Mouse (Mus musculus): ENCODE data around the gene Arl13b. TPM values are rescaled to one million over a fixed set of nuclear protein-coding genes. Genes with fewer than 3 reads are reported as not detected.

Gene Arl13b
- polyA plus RNA-seq, 1 experiment from 2014 or later = 13.5 TPM

GRCm38 (mm10) chr16:62804621-62805020 is 42.2 kb downstream of the Arl13b start:
- Histone ChIP-seq H3K36me3 (peaks cover 26% of the 10 kb centered on the region), H3K27ac (no peak overlapping the region), H3K27me3 (ENCODE audit: insufficient read depth, poor library complexity, severe bottlenecking) (no peaks in the 10 kb centered on the region), H3K4me3 (no peak overlapping the region), H3K9me3 (no peaks in the 10 kb centered on the region), H3K4me1 (replicated peaks) (no peaks in the 10 kb centered on the region; the same call in 1 of the 2 replicates)
- no peak for DNase-seq (ENCODE audit: low spot score)
- 92% methylated on average over 3 of the region's 3 CpGs for WGBS

- Histone ChIP-seq H3K9me3 (no peaks in the 10 kb centered on the region), H3K36me3 (peaks cover 32% of the 10 kb centered on the region), H3K27ac (no peak overlapping the region), H3K4me1 (replicated peaks) (no peaks in the 10 kb centered on the region), H3K27me3 (ENCODE audit: insufficient read depth, poor library complexity, severe bottlenecking) (no peaks in the 10 kb centered on the region), H3K4me3 (no peak overlapping the region)
- no peak for DNase-seq (ENCODE audit: low spot score)
- 92% methylated on average over 3 of the region's 3 CpGs for WGBS
These were observed 47.0 kb downstream of the Arl13b start for GRCm38 (mm10) chr16:62799839-62800238.

- no peaks in the 10 kb centered on the region for H3K4me1 ChIP-seq (replicated peaks)
- peaks cover 29% of the 10 kb centered on the region for H3K36me3 ChIP-seq
- H3K27me3 ChIP-seq (ENCODE audit: insufficient read depth, poor library complexity, severe bottlenecking) = no peaks in the 10 kb centered on the region
- 84% methylated on average over 4 of the region's 4 CpGs for WGBS
- no peaks in the 10 kb centered on the region for H3K9me3 ChIP-seq
- DNase-seq (ENCODE audit: low spot score) = no peak
- H3K4me3 ChIP-seq = no peak overlapping the region
- H3K27ac ChIP-seq = no peak overlapping the region
These were observed 47.4 kb downstream of the Arl13b start for GRCm38 (mm10) chr16:62799426-62799825.

GRCm38 (mm10) chr16:62798808-62799207 is 48.0 kb downstream of the Arl13b start:
- Histone ChIP-seq H3K36me3 (peaks cover 27% of the 10 kb centered on the region), H3K4me3 (no peak overlapping the region), H3K9me3 (no peaks in the 10 kb centered on the region), H3K27me3 (ENCODE audit: insufficient read depth, poor library complexity, severe bottlenecking) (no peaks in the 10 kb centered on the region), H3K4me1 (replicated peaks) (no peaks in the 10 kb centered on the region), H3K27ac (no peak overlapping the region)
- DNase-seq (ENCODE audit: low spot score) = no peak
- WGBS = 96% methylated on average over 3 of the region's 3 CpGs

- H3K4me1 ChIP-seq (replicated peaks) = no peaks in the 10 kb centered on the region
- H3K27me3 ChIP-seq (ENCODE audit: insufficient read depth, poor library complexity, severe bottlenecking) = no peaks in the 10 kb centered on the region
- 82% methylated on average over 1 of the region's 1 CpGs for WGBS
- no peak overlapping the region for H3K27ac ChIP-seq
- no peak overlapping the region for H3K4me3 ChIP-seq
- peaks cover 17% of the 10 kb centered on the region for H3K36me3 ChIP-seq
- DNase-seq (ENCODE audit: low spot score) = no peak
- no peaks in the 10 kb centered on the region for H3K9me3 ChIP-seq
These were observed 50.2 kb downstream of the Arl13b start for GRCm38 (mm10) chr16:62796608-62797007.

- 3% methylated on average over 41 of the region's 41 CpGs for WGBS
- H3K36me3 ChIP-seq = peaks cover 3% of the 10 kb centered on the region; the same call in 1 of the 2 replicates
- H3K27ac ChIP-seq = peak within 1 kb of the TSS; percentile 96
- H3K4me1 ChIP-seq (replicated peaks) = peaks cover 35% of the 10 kb centered on the region
- H3K27me3 ChIP-seq (ENCODE audit: insufficient read depth, poor library complexity, severe bottlenecking) = no peaks in the 10 kb centered on the region
- peak; percentile 95 for DNase-seq (ENCODE audit: low spot score)
- no peaks in the 10 kb centered on the region for H3K9me3 ChIP-seq
- H3K4me3 ChIP-seq = peak within 1 kb of the TSS; percentile 79
These were observed 60.1 kb downstream of the Arl13b start, which contains the start of gene Nsun3 for GRCm38 (mm10) chr16:62786621-62787331. Nsun3 (minus strand) TSS chr16:62786818.

GRCm38 (mm10) chr16:62782229-62782628 is 64.6 kb downstream of the Arl13b start:
- Histone ChIP-seq H3K4me1 (replicated peaks) (peaks cover 33% of the 10 kb centered on the region), H3K27ac (no peak overlapping the region), H3K36me3 (peaks cover 3% of the 10 kb centered on the region; the same call in 1 of the 2 replicates), H3K4me3 (no peak overlapping the region), H3K27me3 (ENCODE audit: insufficient read depth, poor library complexity, severe bottlenecking) (no peaks in the 10 kb centered on the region), H3K9me3 (no peaks in the 10 kb centered on the region)
- 65% methylated on average over 5 of the region's 5 CpGs for WGBS
- no peak for DNase-seq (ENCODE audit: low spot score)

GRCm38 (mm10) chr16:62778282-62778681 is 68.6 kb downstream of the Arl13b start:
- peaks cover 5% of the 10 kb centered on the region; the same call in 1 of the 2 replicates for H3K4me1 ChIP-seq (replicated peaks)
- WGBS = 82% methylated on average over 10 of the region's 10 CpGs
- H3K4me3 ChIP-seq = no peak overlapping the region
- no peak for DNase-seq (ENCODE audit: low spot score)
- H3K36me3 ChIP-seq = peaks cover 7% of the 10 kb centered on the region; the same call in 1 of the 2 replicates
- H3K27me3 ChIP-seq (ENCODE audit: insufficient read depth, poor library complexity, severe bottlenecking) = no peaks in the 10 kb centered on the region
- no peaks in the 10 kb centered on the region for H3K9me3 ChIP-seq
- H3K27ac ChIP-seq = no peak overlapping the region

- Histone ChIP-seq H3K36me3 (0 out of 2 replicates have a peak, but pooled peaks cover 4% of the 10 kb centered on the region), H3K27ac (no peak overlapping the region), H3K4me1 (replicated peaks) (no peaks in the 10 kb centered on the region), H3K9me3 (no peaks in the 10 kb centered on the region), H3K4me3 (no peak overlapping the region), H3K27me3 (ENCODE audit: insufficient read depth, poor library complexity, severe bottlenecking) (no peaks in the 10 kb centered on the region)
- 79% methylated on average over 11 of the region's 11 CpGs for WGBS
- no peak for DNase-seq (ENCODE audit: low spot score)
These were observed 70.8 kb downstream of the Arl13b start for GRCm38 (mm10) chr16:62776034-62776433.

GRCm38 (mm10) chr16:62773462-62773861 is 73.4 kb downstream of the Arl13b start:
- no peaks in the 10 kb centered on the region for H3K27me3 ChIP-seq (ENCODE audit: insufficient read depth, poor library complexity, severe bottlenecking)
- H3K9me3 ChIP-seq = no peaks in the 10 kb centered on the region
- no peak for DNase-seq (ENCODE audit: low spot score)
- 80% methylated on average over 4 of the region's 4 CpGs for WGBS
- H3K36me3 ChIP-seq = peaks cover 17% of the 10 kb centered on the region; the same call in 1 of the 2 replicates
- H3K4me3 ChIP-seq = no peak overlapping the region
- H3K4me1 ChIP-seq (replicated peaks) = no peaks in the 10 kb centered on the region
- no peak overlapping the region for H3K27ac ChIP-seq

- peaks cover 4% of the 10 kb centered on the region; the same call in 1 of the 2 replicates for H3K4me1 ChIP-seq (replicated peaks)
- WGBS = 95% methylated on average over 2 of the region's 2 CpGs
- no peak for DNase-seq (ENCODE audit: low spot score)
- H3K9me3 ChIP-seq = no peaks in the 10 kb centered on the region
- no peaks in the 10 kb centered on the region for H3K27me3 ChIP-seq (ENCODE audit: insufficient read depth, poor library complexity, severe bottlenecking)
- no peak overlapping the region for H3K27ac ChIP-seq
- H3K4me3 ChIP-seq = no peak overlapping the region
- peaks cover 13% of the 10 kb centered on the region; the same call in 1 of the 2 replicates for H3K36me3 ChIP-seq
These were observed 88.5 kb downstream of the Arl13b start for GRCm38 (mm10) chr16:62758340-62758739.

- Histone ChIP-seq H3K4me3 (no peak overlapping the region), H3K36me3 (peaks cover 13% of the 10 kb centered on the region; the same call in 1 of the 2 replicates), H3K9me3 (no peaks in the 10 kb centered on the region), H3K4me1 (replicated peaks) (peaks cover 4% of the 10 kb centered on the region; the same call in 1 of the 2 replicates), H3K27me3 (ENCODE audit: insufficient read depth, poor library complexity, severe bottlenecking) (no peaks in the 10 kb centered on the region), H3K27ac (no peak overlapping the region)
- DNase-seq (ENCODE audit: low spot score) = no peak
- WGBS = 91% methylated on average over 6 of the region's 6 CpGs
These were observed 91.5 kb downstream of the Arl13b start for GRCm38 (mm10) chr16:62755307-62755706.

GRCm38 (mm10) chr16:62753597-62753996 is 93.2 kb downstream of the Arl13b start:
- WGBS = 92% methylated on average over 1 of the region's 1 CpGs

More at GRCm38 (mm10) chr16:62753597-62753996, 93.2 kb downstream of the Arl13b start:
- peaks cover 5% of the 10 kb centered on the region; the same call in 1 of the 2 replicates for H3K36me3 ChIP-seq
- DNase-seq (ENCODE audit: low spot score) = no peak
- no peaks in the 10 kb centered on the region for H3K27me3 ChIP-seq (ENCODE audit: insufficient read depth, poor library complexity, severe bottlenecking)
- no peaks in the 10 kb centered on the region for H3K9me3 ChIP-seq
- peaks cover 4% of the 10 kb centered on the region; the same call in 1 of the 2 replicates for H3K4me1 ChIP-seq (replicated peaks)
- H3K27ac ChIP-seq = no peak overlapping the region
- H3K4me3 ChIP-seq = no peak overlapping the region
